Mouse (Mus musculus) hindbrain, embryonic 12.5 days (tissue): ENCODE measurements around the gene Ank. TPM values are rescaled to one million over a fixed set of nuclear protein-coding genes. Genes with fewer than 3 reads are reported as not detected.

Experiments
- ATAC-seq: fragments of 200-750 bp; cut with Nextera tagmentation; 2 replicates; pipeline ENCODE4 v1.8.0; 2017; ENCODE audit warnings: moderate TSS enrichment; ENCODE audit not compliant: low FRiP score
- H3K27ac ChIP-seq: fragments of 300-500 bp; sonication (generic); 2 replicates; pipeline ENCODE4 v1.5.1; 2016; ENCODE audit warnings: mild to moderate bottlenecking
- H3K27me3 ChIP-seq: fragments of 300-500 bp; sonication (generic); 2 replicates; pipeline ENCODE4 v1.6.1; 2016; ENCODE audit warnings: mild to moderate bottlenecking
- H3K36me3 ChIP-seq: fragments of 300-500 bp; sonication (generic); 2 replicates; pipeline ENCODE4 v1.6.1; 2016; ENCODE audit warnings: mild to moderate bottlenecking
- H3K4me1 ChIP-seq: fragments of 300-500 bp; sonication (generic); 2 replicates; pipeline ENCODE4 v1.6.1; 2016
- H3K4me2 ChIP-seq: fragments of 300-500 bp; sonication (generic); replicated peaks from 2 replicates; pipeline ENCODE4 v1.6.1; 2016; ENCODE audit warnings: mild to moderate bottlenecking
- H3K4me3 ChIP-seq: fragments of 300-500 bp; sonication (generic); 2 replicates; pipeline ENCODE4 v1.5.1; 2016; ENCODE audit warnings: mild to moderate bottlenecking
- H3K9ac ChIP-seq: fragments of 300-500 bp; sonication (generic); 2 replicates; pipeline ENCODE4 v1.6.1; 2016; ENCODE audit warnings: mild to moderate bottlenecking, moderate library complexity
- H3K9me3 ChIP-seq: fragments of 300-500 bp; sonication (generic); replicated peaks from 2 replicates; pipeline ENCODE4 v1.6.1; 2016; ENCODE audit warnings: mild to moderate bottlenecking
- WGBS: fragments of 180-500 bp; shearing (Covaris S2); methylation state at CpG from one replicate; pipeline ENCODE4 v1.1.7; 2016; 5-methylcytosine and 5-hydroxymethylcytosine counted together
- polyA plus RNA-seq: library from polyadenylated mRNA; unstranded; fragments of >200 nt; fragmentation: Nextera tagmentation; extraction: Ambion mirVana; gene quantifications from 2 replicates; pipeline ENCODE4 v1.2.1, GENCODE M21; 2016

Ank gene
- polyA plus RNA-seq, 1 experiment from 2014 or later: 15.2 TPM

DNA sequence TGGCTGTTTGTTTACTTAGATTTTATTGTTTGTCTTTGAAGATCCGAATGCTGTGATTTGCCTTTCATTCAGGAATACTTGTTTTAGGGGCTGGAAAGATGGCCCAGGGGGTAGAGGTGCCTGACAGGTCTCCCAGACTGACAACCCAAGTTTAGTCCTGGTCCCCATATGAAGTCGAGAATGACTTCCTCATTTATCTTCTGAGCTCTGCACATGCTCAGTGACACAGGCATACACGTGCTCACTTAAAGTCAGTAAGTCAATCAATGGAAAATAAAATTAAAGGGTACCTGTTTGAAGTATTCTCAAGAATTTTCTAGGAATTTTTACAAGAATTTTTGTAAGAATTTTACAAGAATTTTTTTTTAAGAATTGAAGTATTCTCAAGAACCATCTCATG, 66.6 kb downstream of the Ank start:
- ATAC-seq: no peak
- 69% methylated on average over 3 of the region's 3 CpGs for WGBS
- Histone ChIP-seq H3K27ac (no peak overlapping the region), H3K4me2 (no peak overlapping the region), H3K4me3 (no peak overlapping the region), H3K36me3 (no peaks in the 10 kb centered on the region), H3K9me3 (no peaks in the 10 kb centered on the region), H3K27me3 (no peaks in the 10 kb centered on the region), H3K9ac (no peak overlapping the region), H3K4me1 (peaks cover 5% of the 10 kb centered on the region; the same call in 1 of the 2 replicates)

DNA sequence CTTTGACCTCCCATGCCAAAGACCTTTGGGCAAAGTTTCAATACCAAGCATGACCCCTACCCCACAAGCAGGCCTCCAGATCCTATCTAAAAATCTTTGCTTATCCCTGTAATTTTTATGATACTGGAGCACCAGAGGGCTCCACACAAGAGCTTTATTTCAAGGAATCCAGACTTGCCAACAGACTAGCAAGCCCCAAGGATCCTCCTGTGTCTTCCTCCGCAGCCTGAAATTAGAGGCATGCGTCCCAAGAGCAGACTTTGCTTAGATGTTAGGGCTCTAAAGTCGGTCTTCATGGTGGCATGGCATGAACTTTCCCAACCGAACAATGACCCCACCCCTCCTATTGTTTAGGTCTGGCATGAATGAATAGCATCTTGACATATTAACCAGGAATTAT, 69.2 kb downstream of the Ank start:
- WGBS: 68% methylated on average over 4 of the region's 4 CpGs
- H3K9me3 ChIP-seq: no peaks in the 10 kb centered on the region
- H3K4me3 ChIP-seq: no peak overlapping the region
- no peaks in the 10 kb centered on the region for H3K36me3 ChIP-seq
- no peak overlapping the region for H3K9ac ChIP-seq
- H3K27ac ChIP-seq: no peak overlapping the region
- no peak for ATAC-seq
- no peak overlapping the region for H3K4me2 ChIP-seq
- H3K27me3 ChIP-seq: no peaks in the 10 kb centered on the region
- H3K4me1 ChIP-seq: peaks cover 5% of the 10 kb centered on the region; the same call in 1 of the 2 replicates

DNA sequence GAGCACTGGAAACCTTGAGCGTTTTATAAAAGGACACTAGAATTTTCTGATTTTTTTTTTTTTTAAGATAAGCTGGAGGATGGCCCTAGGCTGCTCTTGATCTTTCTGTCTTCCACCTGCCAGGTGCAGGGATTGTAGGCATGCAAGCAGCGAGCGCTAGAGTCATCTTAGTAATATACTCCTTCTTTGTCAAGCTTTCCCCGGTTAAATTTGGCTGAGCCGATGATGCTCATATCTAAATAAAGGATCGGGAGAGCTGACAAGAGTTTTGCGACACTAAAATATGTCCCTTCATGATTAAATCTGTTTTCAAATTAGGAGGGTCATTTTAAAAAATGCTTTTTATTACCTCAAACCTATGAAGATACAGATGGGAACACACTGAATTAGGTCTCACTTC, 69.7 kb downstream of the Ank start:
- Histone ChIP-seq H3K36me3 (no peaks in the 10 kb centered on the region), H3K9me3 (no peaks in the 10 kb centered on the region), H3K27ac (no peak overlapping the region), H3K4me2 (no peak overlapping the region), H3K4me3 (no peak overlapping the region), H3K4me1 (peaks cover 5% of the 10 kb centered on the region; the same call in 1 of the 2 replicates), H3K9ac (no peak overlapping the region), H3K27me3 (no peaks in the 10 kb centered on the region)
- no peak for ATAC-seq
- 92% methylated on average over 7 of the region's 7 CpGs for WGBS

GRCm38 (mm10) chr15:27536771-27537170, 70.3 kb downstream of the Ank start:
- Histone ChIP-seq H3K9me3 (no peaks in the 10 kb centered on the region), H3K9ac (no peak overlapping the region), H3K27me3 (no peaks in the 10 kb centered on the region), H3K36me3 (no peaks in the 10 kb centered on the region), H3K4me2 (no peak overlapping the region), H3K4me3 (no peak overlapping the region), H3K27ac (no peak overlapping the region), H3K4me1 (peaks cover 5% of the 10 kb centered on the region)
- 50% methylated on average over 5 of the region's 5 CpGs for WGBS
- no peak for ATAC-seq

GRCm38 (mm10) chr15:27537519-27538223, 71.2 kb downstream of the Ank start:
- Histone ChIP-seq H3K4me1 (peaks cover 8% of the 10 kb centered on the region), H3K9me3 (no peaks in the 10 kb centered on the region), H3K9ac (no peak overlapping the region), H3K27ac (no peak overlapping the region), H3K27me3 (no peaks in the 10 kb centered on the region), H3K4me2 (no peak overlapping the region), H3K4me3 (no peak overlapping the region), H3K36me3 (no peaks in the 10 kb centered on the region)
- no peak for ATAC-seq
- 69% methylated on average over 4 of the region's 4 CpGs for WGBS

DNA sequence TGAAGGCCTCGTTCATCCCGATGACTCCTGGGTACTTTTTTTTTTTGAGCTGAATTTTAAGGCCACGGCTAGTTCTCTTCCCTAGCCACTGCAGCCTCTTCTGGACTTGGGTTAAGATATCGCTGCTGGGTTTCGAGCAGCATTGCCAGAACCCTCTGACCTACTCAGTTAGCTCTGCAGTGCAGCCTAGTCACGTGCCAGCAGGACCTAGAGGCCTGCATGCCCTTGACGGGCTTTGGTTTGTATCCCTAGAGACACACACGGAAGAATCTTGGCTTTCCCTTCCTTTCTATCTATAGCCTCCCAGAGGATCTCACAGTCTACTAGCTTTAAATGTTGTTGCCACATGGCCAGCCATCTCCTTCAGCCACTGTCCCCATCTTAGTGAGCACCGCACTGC, 73.3 kb downstream of the Ank start:
- no peaks in the 10 kb centered on the region for H3K27me3 ChIP-seq
- ATAC-seq: no peak
- H3K4me2 ChIP-seq: no peak overlapping the region
- H3K36me3 ChIP-seq: no peaks in the 10 kb centered on the region
- WGBS: 87% methylated on average over 9 of the region's 9 CpGs
- H3K4me1 ChIP-seq: peaks cover 8% of the 10 kb centered on the region
- no peak overlapping the region for H3K4me3 ChIP-seq
- H3K27ac ChIP-seq: no peak overlapping the region
- H3K9ac ChIP-seq: no peak overlapping the region
- H3K9me3 ChIP-seq: no peaks in the 10 kb centered on the region

GRCm38 (mm10) chr15:27545203-27545602, 78.7 kb downstream of the Ank start:
- Histone ChIP-seq H3K4me3 (no peak overlapping the region), H3K9me3 (no peaks in the 10 kb centered on the region), H3K27me3 (no peaks in the 10 kb centered on the region), H3K36me3 (no peaks in the 10 kb centered on the region), H3K4me2 (no peak overlapping the region), H3K9ac (no peak overlapping the region), H3K27ac (no peak overlapping the region), H3K4me1 (peaks cover 6% of the 10 kb centered on the region)
- 91% methylated on average over 10 of the region's 10 CpGs for WGBS
- ATAC-seq: no peak

DNA sequence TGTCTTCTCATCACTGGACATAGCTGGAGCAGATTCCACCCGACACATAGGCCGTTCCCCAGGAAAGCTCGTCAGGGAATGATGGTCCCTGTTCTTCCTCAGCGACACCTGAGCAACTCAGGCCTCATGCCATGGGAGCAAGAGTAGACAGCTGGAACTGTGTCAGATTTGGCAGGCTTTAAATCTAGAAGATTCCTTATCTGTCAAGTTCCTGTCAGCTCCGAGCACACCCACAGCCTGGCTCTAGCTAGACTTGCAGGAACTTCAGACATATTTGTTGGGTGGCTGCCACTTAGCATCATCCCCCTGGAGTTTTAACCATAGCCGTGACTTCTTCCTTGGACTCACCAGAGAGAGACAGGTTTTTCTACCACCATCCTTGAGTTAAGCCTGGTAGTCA, 81.6 kb downstream of the Ank start:
- Histone ChIP-seq H3K9ac (no peak overlapping the region), H3K36me3 (no peaks in the 10 kb centered on the region), H3K4me3 (no peak overlapping the region), H3K27ac (no peak overlapping the region), H3K4me1 (peaks cover 3% of the 10 kb centered on the region; the same call in 1 of the 2 replicates), H3K9me3 (no peaks in the 10 kb centered on the region), H3K27me3 (no peaks in the 10 kb centered on the region), H3K4me2 (no peak overlapping the region)
- ATAC-seq: no peak
- WGBS: 94% methylated on average over 6 of the region's 6 CpGs

- H3K4me1 ChIP-seq: peaks cover 3% of the 10 kb centered on the region; the same call in 1 of the 2 replicates
- H3K9ac ChIP-seq: no peak overlapping the region
- H3K4me2 ChIP-seq: no peak overlapping the region
- H3K9me3 ChIP-seq: no peaks in the 10 kb centered on the region
- no peak for ATAC-seq
- H3K27ac ChIP-seq: no peak overlapping the region
- no peaks in the 10 kb centered on the region for H3K36me3 ChIP-seq
- 82% methylated on average over 10 of the region's 10 CpGs for WGBS
- H3K4me3 ChIP-seq: no peak overlapping the region
- H3K27me3 ChIP-seq: no peaks in the 10 kb centered on the region
These were observed 82.6 kb downstream of the Ank start for GRCm38 (mm10) chr15:27549071-27549470.

DNA sequence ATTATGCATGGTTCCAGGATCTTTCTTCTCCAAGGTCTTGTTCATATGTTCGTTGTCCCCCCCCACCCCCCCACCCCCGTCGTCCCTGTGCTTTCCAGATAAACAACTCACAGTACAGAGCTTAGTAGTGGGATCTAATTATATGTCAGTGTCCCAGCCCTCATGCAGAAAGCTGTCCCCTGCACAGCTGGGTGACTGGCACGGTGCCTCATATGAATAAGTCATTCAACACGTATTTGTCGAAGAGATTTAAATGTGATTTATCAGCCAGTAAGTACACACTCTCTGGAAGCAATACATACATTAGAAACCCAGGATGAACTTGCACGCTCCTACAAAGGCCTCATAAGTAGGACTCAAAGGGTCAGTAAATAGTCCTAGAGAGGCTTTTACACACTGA, 83.4 kb downstream of the Ank start:
- Histone ChIP-seq H3K27ac (no peak overlapping the region), H3K4me1 (peaks cover 3% of the 10 kb centered on the region; the same call in 1 of the 2 replicates), H3K36me3 (0 out of 2 replicates have a peak, but pooled peaks cover 2% of the 10 kb centered on the region), H3K9ac (no peak overlapping the region), H3K27me3 (no peaks in the 10 kb centered on the region), H3K4me2 (no peak overlapping the region), H3K4me3 (no peak overlapping the region), H3K9me3 (no peaks in the 10 kb centered on the region)
- 62% methylated on average over 7 of the region's 7 CpGs for WGBS
- ATAC-seq: no peak

GRCm38 (mm10) chr15:27550358-27550992, 84.0 kb downstream of the Ank start:
- Histone ChIP-seq H3K4me1 (peaks cover 3% of the 10 kb centered on the region; the same call in 1 of the 2 replicates), H3K4me2 (no peak overlapping the region), H3K9me3 (no peaks in the 10 kb centered on the region), H3K36me3 (0 out of 2 replicates have a peak, but pooled peaks cover 3% of the 10 kb centered on the region), H3K4me3 (no peak overlapping the region), H3K9ac (no peak overlapping the region), H3K27me3 (no peaks in the 10 kb centered on the region), H3K27ac (no peak overlapping the region)
- 65% methylated on average over 9 of the region's 9 CpGs for WGBS
- ATAC-seq: no peak

GRCm38 (mm10) chr15:27551117-27552114, 84.9 kb downstream of the Ank start:
- Histone ChIP-seq H3K9me3 (no peaks in the 10 kb centered on the region), H3K36me3 (0 out of 2 replicates have a peak, but pooled peaks cover 3% of the 10 kb centered on the region), H3K4me1 (peaks cover 3% of the 10 kb centered on the region; the same call in 1 of the 2 replicates), H3K4me2 (no peak overlapping the region), H3K27ac (no peak overlapping the region), H3K9ac (no peak overlapping the region), H3K27me3 (no peaks in the 10 kb centered on the region), H3K4me3 (no peak overlapping the region)
- 84% methylated on average over 19 of the region's 19 CpGs for WGBS
- no peak for ATAC-seq
